Mouse (Mus musculus): ENCODE measurements around the gene Rpl23. TPM values are rescaled to one million over a fixed set of nuclear protein-coding genes. Genes with fewer than 3 reads are reported as not detected.

Gene Rpl23
- 22.6 and 32.2 TPM in 2 replicates for polyA plus RNA-seq (2012)

DNA sequence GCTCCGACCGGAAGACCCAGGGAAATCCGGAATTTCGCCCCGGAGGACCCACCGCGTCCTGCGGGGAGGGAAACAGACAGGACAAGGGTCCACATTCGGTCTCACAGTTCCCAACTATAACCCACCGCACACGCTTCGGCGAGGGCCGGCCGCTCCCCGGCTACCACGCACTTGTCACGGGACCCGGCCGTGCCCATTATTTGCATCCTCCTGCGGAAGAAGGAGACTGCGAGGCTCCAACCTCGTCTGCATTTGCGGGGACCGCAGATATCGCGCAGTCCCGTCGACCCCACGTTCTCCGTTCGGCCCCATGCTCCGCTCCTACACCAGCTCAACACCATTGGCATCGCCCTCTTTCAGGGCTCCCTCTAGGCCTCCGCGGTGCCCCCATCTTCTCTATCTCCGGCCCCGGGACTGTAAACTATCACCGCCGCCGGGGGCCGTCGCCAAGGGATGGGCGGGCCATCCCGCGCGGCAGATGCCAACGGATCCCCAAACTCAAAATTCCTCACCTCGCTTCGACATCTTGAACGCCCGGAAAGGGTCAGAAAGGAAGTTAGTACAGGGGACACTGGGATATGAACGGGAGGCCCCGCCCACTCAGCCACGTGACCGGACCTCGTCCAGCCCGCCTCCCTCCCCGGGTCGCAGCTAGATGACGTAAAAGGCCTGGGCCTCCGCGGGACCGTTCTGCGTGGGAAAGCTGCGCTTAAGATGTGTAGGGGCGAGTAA, at the start of gene Rpl23:
Gene Rpl23, minus strand, starts transcription at position 606 of the 732 bp plus-strand sequence.
- H3K36me3 ChIP-seq (ENCODE audit: control insufficient read depth), result peaks cover 47% of the 10 kb centered on the region
- TF ChIP-seq TAL1 (IDR thresholded peaks at IDR 0.05; ENCODE audit: low read length), result no peak
- H3K4me1 ChIP-seq (ENCODE audit: control insufficient read depth), result peaks cover 32% of the 10 kb centered on the region
- peak within 1 kb of the TSS; percentile 96 for H3K4me3 ChIP-seq (replicated peaks)
- H3K9me3 ChIP-seq (ENCODE audit: control insufficient read depth, low read length), result peaks cover 3% of the 10 kb centered on the region
- no peaks in the 10 kb centered on the region for H3K27me3 ChIP-seq (ENCODE audit: control insufficient read depth)

DNA sequence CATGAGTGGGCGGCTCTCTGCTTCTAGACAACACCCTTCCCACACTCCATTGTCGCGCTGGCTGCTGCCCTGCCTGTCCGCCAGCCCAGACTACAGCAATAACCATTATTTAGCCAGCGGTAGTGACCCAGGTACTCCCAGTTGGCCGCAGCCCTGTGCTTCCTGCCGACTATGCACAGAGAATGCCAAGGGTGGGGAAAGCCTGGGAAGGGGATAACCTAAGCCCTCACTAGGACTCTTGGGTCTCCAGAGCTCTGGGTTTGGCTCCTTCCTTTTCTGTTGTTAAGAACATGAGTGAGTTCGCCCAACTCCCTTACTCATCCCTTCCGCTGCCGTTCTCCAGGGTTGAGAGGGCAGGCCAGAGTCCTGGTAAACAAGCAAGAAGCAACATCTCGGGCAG, 49.8 kb upstream of the Rpl23 start:
- TF ChIP-seq GATA1 (IDR thresholded peaks at IDR 0.05; ENCODE audit: low read length) (no peak), TAL1 (IDR thresholded peaks at IDR 0.05; ENCODE audit: low read length) (no peak)
- Histone ChIP-seq H3K27me3 (ENCODE audit: control insufficient read depth) (no peaks in the 10 kb centered on the region), H3K36me3 (ENCODE audit: control insufficient read depth) (peaks cover 23% of the 10 kb centered on the region)

DNA sequence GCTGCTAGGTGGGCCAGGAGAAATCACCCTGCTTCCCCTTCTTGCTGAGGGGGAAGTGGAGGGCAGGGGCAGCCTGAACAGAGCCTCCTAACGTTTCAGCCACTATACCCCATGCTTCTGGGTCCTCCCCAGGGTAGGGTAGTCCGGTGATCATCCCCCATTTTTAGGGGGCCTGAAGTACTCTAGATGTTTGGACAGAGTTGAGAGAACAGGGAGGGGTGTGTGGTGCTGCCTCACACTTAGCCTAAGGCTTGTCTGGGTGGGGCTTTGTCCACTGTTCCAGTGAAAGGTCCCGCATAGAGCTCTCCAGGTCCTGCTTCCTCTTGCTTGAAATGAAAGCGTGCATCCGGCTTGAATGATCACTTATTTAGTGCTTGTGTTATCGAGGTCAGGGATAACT, 48.3 kb upstream of the Rpl23 start:
- no peaks in the 10 kb centered on the region for H3K9me3 ChIP-seq (ENCODE audit: control insufficient read depth, low read length)
- TF ChIP-seq TAL1 (IDR thresholded peaks at IDR 0.05; ENCODE audit: low read length), result no peak
- no peaks in the 10 kb centered on the region; the same call in 1 of the 2 replicates for H3K4me1 ChIP-seq (ENCODE audit: control insufficient read depth)
- H3K27me3 ChIP-seq (ENCODE audit: control insufficient read depth), result no peaks in the 10 kb centered on the region
- H3K36me3 ChIP-seq (ENCODE audit: control insufficient read depth), result peaks cover 15% of the 10 kb centered on the region
- no peak overlapping the region for H3K4me3 ChIP-seq (replicated peaks)

More for the DNA sequence above, 49.8 kb upstream of the Rpl23 start:
- H3K4me3 ChIP-seq (replicated peaks), result no peak overlapping the region
- peaks cover 2% of the 10 kb centered on the region for H3K4me1 ChIP-seq (ENCODE audit: control insufficient read depth)
- H3K9me3 ChIP-seq (ENCODE audit: control insufficient read depth, low read length), result no peaks in the 10 kb centered on the region

DNA sequence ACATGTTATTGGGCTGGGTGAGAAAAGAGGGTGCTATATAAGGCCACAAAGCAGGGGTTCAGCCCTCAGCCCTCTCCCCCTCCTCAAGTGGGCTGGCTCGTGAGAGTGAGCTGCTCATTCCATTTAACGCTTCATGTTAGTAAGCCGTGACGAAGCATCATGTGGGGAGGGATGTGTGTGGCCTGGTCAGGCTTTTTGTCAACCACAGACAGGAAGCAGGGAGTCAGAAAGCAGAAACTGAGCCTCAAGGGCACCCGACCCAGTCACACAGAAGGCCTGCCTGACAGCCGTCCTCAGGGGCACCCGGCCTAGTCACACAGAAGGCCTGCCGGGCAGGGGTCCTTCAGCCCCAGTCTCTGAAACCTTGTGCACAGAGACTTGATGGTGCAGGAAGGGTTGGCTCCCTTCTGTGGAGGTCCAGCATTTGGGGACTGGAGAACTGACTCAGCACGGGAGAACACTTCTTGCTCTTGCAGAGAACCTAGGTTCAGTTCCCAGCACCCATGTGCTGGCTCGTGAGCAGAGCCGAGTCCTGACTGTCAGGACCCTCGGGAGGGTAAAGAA, 47.8 kb upstream of the Rpl23 start:
- no peak for TF ChIP-seq TAL1 (IDR thresholded peaks at IDR 0.05; ENCODE audit: low read length)
- TF ChIP-seq GATA1 (IDR thresholded peaks at IDR 0.05; ENCODE audit: low read length), result no peak
- peaks cover 17% of the 10 kb centered on the region for H3K36me3 ChIP-seq (ENCODE audit: control insufficient read depth)
- no peaks in the 10 kb centered on the region for H3K9me3 ChIP-seq (ENCODE audit: control insufficient read depth, low read length)
- no peaks in the 10 kb centered on the region for H3K27me3 ChIP-seq (ENCODE audit: control insufficient read depth)
- no peaks in the 10 kb centered on the region; the same call in 1 of the 2 replicates for H3K4me1 ChIP-seq (ENCODE audit: control insufficient read depth)
- no peak overlapping the region for H3K4me3 ChIP-seq (replicated peaks)

DNA sequence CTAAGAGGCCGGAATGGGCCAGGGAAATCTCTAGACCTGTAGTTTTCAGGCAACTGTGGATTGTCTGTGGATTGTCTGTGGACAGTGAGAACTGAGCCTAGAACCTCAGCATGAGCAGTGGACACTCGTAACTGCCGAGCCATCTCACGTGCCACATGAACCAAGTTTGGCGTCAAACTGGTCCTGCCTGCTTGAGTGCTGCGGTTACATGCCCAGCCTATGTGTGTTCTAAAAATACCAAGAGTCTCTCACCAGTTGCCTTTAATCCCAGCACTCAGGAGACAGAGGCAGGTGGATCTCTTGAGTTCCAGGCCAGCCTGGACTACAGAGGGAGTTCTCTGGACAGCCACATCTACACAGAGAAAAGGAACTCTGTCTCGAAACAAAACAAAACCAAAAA, 47.1 kb upstream of the Rpl23 start:
- Histone ChIP-seq H3K36me3 (ENCODE audit: control insufficient read depth) (peaks cover 14% of the 10 kb centered on the region), H3K4me1 (ENCODE audit: control insufficient read depth) (no peaks in the 10 kb centered on the region; the same call in 1 of the 2 replicates), H3K27me3 (ENCODE audit: control insufficient read depth) (no peaks in the 10 kb centered on the region), H3K9me3 (ENCODE audit: control insufficient read depth, low read length) (no peaks in the 10 kb centered on the region), H3K4me3 (replicated peaks) (no peak overlapping the region)
- TF ChIP-seq TAL1 (IDR thresholded peaks at IDR 0.05; ENCODE audit: low read length), result no peak
- TF ChIP-seq GATA1 (IDR thresholded peaks at IDR 0.05; ENCODE audit: low read length), result no peak

DNA sequence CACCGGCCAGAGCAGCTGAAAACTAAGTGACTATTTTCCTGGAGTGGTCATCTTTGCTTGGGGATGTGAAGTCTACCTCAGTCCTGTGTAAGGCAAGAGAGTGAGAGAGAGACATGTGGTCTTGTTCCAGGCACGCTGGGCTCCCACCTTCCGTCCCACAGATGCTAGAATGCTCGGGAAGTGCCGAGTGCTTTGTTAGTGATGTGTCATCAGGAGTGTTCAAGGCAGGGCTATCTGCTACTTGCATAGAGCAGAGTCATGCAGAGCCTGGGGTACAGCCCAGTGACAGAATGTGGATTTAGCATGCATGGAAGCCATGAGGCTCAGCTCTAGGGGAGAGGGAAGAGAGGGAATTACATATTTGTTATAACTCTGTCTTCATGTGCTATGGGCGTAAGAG, 45.4 kb upstream of the Rpl23 start:
- Histone ChIP-seq H3K4me1 (ENCODE audit: control insufficient read depth) (no peaks in the 10 kb centered on the region; the same call in 1 of the 2 replicates), H3K36me3 (ENCODE audit: control insufficient read depth) (peaks cover 7% of the 10 kb centered on the region; the same call in 1 of the 2 replicates), H3K4me3 (replicated peaks) (no peak overlapping the region), H3K27me3 (ENCODE audit: control insufficient read depth) (no peaks in the 10 kb centered on the region), H3K9me3 (ENCODE audit: control insufficient read depth, low read length) (no peaks in the 10 kb centered on the region)
- TF ChIP-seq GATA1 (IDR thresholded peaks at IDR 0.05; ENCODE audit: low read length) (no peak), TAL1 (IDR thresholded peaks at IDR 0.05; ENCODE audit: low read length) (no peak)

DNA sequence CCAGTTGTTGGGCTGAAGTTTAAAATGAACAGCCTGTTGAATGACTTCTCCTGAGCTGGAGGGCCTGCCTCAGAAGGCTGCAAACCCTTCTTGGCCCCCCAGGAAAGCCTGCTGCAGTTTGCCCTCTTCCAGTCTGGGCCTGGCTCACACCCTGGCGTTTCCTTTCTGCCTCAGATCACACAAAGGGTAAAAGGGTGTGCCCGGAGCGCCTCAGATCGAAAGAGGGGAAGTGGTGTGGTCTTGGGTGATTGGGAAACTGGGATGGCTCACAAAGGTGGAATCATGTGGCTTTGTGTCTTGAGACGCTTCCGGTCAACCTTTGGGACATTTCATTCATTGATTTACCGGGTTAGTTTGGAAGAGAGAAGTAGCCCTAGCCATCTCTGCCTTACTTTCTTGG, 44.2 kb upstream of the Rpl23 start:
- peaks cover 3% of the 10 kb centered on the region for H3K4me1 ChIP-seq (ENCODE audit: control insufficient read depth)
- peaks cover 5% of the 10 kb centered on the region; the same call in 1 of the 2 replicates for H3K36me3 ChIP-seq (ENCODE audit: control insufficient read depth)
- no peak overlapping the region for H3K4me3 ChIP-seq (replicated peaks)
- no peak for TF ChIP-seq GATA1 (IDR thresholded peaks at IDR 0.05; ENCODE audit: low read length)
- no peak for TF ChIP-seq TAL1 (IDR thresholded peaks at IDR 0.05; ENCODE audit: low read length)
- no peaks in the 10 kb centered on the region for H3K9me3 ChIP-seq (ENCODE audit: control insufficient read depth, low read length)
- H3K27me3 ChIP-seq (ENCODE audit: control insufficient read depth), result no peaks in the 10 kb centered on the region

DNA sequence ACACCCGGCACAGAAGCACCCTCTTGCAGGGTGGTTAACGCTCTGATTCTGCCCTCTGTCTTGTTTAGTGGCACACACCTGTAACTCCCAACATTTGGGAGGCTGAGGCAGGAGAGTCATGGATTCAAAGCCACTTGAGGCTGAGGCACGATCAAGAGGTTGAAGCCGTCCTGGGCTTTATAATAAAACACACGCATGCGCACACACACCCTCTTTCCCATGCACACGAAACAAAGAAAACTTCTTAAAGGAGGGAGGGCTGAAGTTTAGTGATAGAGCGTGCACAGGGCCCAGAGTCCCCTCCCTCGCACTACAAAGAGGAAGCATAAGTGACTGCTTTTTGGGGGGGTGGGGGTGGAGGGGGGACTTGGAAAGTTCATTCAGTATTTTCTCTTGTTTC, 43.7 kb upstream of the Rpl23 start:
- peaks cover 6% of the 10 kb centered on the region for H3K4me1 ChIP-seq (ENCODE audit: control insufficient read depth)

DNA sequence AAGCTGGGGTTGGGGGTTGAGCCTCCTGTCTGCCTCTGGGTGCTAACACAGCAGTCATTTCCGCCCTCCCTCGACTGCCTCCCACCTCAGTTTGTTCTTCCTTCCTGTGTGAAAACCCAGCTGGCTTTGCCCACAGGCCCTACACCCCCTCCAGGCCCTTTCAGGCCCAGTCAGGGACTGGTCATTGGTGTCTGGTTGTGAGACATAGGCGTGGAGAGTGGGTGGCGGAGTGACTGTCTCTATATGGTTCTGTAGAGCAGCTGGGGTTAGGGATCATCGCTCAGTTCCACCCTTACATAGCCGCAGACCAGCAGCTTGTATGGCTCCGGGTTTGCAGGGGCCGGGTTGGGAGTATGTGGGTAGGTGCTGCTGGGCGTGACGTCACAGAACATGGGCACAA, 43.1 kb upstream of the Rpl23 start:
- Histone ChIP-seq H3K4me1 (ENCODE audit: control insufficient read depth) (peaks cover 7% of the 10 kb centered on the region), H3K4me3 (replicated peaks) (no peak overlapping the region), H3K27me3 (ENCODE audit: control insufficient read depth) (no peaks in the 10 kb centered on the region), H3K9me3 (ENCODE audit: control insufficient read depth, low read length) (no peaks in the 10 kb centered on the region), H3K36me3 (ENCODE audit: control insufficient read depth) (peaks cover 5% of the 10 kb centered on the region; the same call in 1 of the 2 replicates)
- TF ChIP-seq GATA1 (IDR thresholded peaks at IDR 0.05; ENCODE audit: low read length), result no peak
- TF ChIP-seq TAL1 (IDR thresholded peaks at IDR 0.05; ENCODE audit: low read length), result no peak

More for the DNA sequence above, 43.7 kb upstream of the Rpl23 start:
- H3K27me3 ChIP-seq (ENCODE audit: control insufficient read depth), result no peaks in the 10 kb centered on the region
- no peak overlapping the region for H3K4me3 ChIP-seq (replicated peaks)
- H3K9me3 ChIP-seq (ENCODE audit: control insufficient read depth, low read length), result no peaks in the 10 kb centered on the region
- peaks cover 5% of the 10 kb centered on the region; the same call in 1 of the 2 replicates for H3K36me3 ChIP-seq (ENCODE audit: control insufficient read depth)
- TF ChIP-seq GATA1 (IDR thresholded peaks at IDR 0.05; ENCODE audit: low read length) (no peak), TAL1 (IDR thresholded peaks at IDR 0.05; ENCODE audit: low read length) (no peak)
